Mouse (Mus musculus): ENCODE measurements around the gene Rogdi. TPM values are rescaled to one million over a fixed set of nuclear protein-coding genes. Genes with fewer than 3 reads are reported as not detected.
A peak's percentile ranks its signal among the peaks of the same experiment; 100 is the strongest.

Rogdi gene
- polyA plus RNA-seq, 2 experiments: 35.8 to 39.3 TPM

- Histone ChIP-seq H3K27ac (peak overlapping the region; percentile 10), H3K9ac (replicated peaks) (peak overlapping the region; percentile 93), H3K4me3 (ENCODE audit: insufficient read depth in 1 of 2, low read depth in 2 of 2, low read length in 2 of 2) (peak overlapping the region; percentile 83 to 94), H3K9me3 (ENCODE audit: control insufficient read depth, low read length) (no peaks in the 10 kb centered on the region), H3K36me3 (replicated peaks; ENCODE audit: control insufficient read depth, insufficient read depth, low read depth) (peaks cover 43% of the 10 kb centered on the region), H3K4me2 (ENCODE audit: low read depth) (peak overlapping the region; percentile 85), H3K4me1 (replicated peaks; ENCODE audit: control insufficient read depth in 2 of 2, insufficient read depth in 2 of 2, low read length in 1 of 2) (peaks cover 7 to 17% of the 10 kb centered on the region in 2 experiments), H3K27me3 (ENCODE audit: control insufficient read depth, insufficient read depth, low read length) (no peaks in the 10 kb centered on the region)
- under 1% methylated on average over 38 of the region's 38 CpGs for WGBS (ENCODE audit: insufficient replicate concordance)
- ATAC-seq (ENCODE audit: insufficient read depth) (peak; percentile 49), DNase-seq (ENCODE audit: low read depth in 3 of 3, low spot score in 3 of 3) (peak in 1 of 3 experiments; percentile 13)
- TF ChIP-seq EP300 (IDR thresholded peaks at IDR 0.05; ENCODE audit: low read depth) (no peak), CTCF (IDR thresholded peaks at IDR 0.05; ENCODE audit: low read depth) (no peak)
These were observed 35.9 kb upstream of the Rogdi start for GRCm38 (mm10) chr16:5049182-5049773.

GRCm38 (mm10) chr16:5045322-5045721 lies 32.0 kb upstream of the Rogdi start:
- Histone ChIP-seq H3K36me3 (replicated peaks; ENCODE audit: control insufficient read depth, insufficient read depth, low read depth) (peaks cover 58% of the 10 kb centered on the region), H3K27me3 (ENCODE audit: control insufficient read depth, insufficient read depth, low read length) (no peaks in the 10 kb centered on the region), H3K9ac (replicated peaks) (no peak overlapping the region), H3K4me1 (replicated peaks; ENCODE audit: control insufficient read depth in 2 of 2, insufficient read depth in 2 of 2, low read length in 1 of 2) (peaks cover 5 to 9% of the 10 kb centered on the region in 2 experiments), H3K9me3 (ENCODE audit: control insufficient read depth, low read length) (no peaks in the 10 kb centered on the region), H3K27ac (no peak overlapping the region), H3K4me3 (ENCODE audit: insufficient read depth in 1 of 2, low read depth in 2 of 2, low read length in 2 of 2) (no peak overlapping the region), H3K4me2 (ENCODE audit: low read depth) (no peak overlapping the region)
- DNase-seq (ENCODE audit: low read depth in 3 of 3, low spot score in 3 of 3) (no peak), ATAC-seq (ENCODE audit: insufficient read depth) (no peak)
- WGBS (ENCODE audit: insufficient replicate concordance): 83% methylated on average over 3 of the region's 3 CpGs
- TF ChIP-seq CTCF (IDR thresholded peaks at IDR 0.05; ENCODE audit: low read depth) (no peak), EP300 (IDR thresholded peaks at IDR 0.05; ENCODE audit: low read depth) (no peak)

GRCm38 (mm10) chr16:5036649-5037234 lies 23.4 kb upstream of the Rogdi start:
- H3K36me3 ChIP-seq (replicated peaks; ENCODE audit: control insufficient read depth, insufficient read depth, low read depth): peaks cover 86% of the 10 kb centered on the region
- ATAC-seq (ENCODE audit: insufficient read depth) (no peak), DNase-seq (ENCODE audit: low read depth in 3 of 3, low spot score in 3 of 3) (no peak)
- no peak for TF ChIP-seq EP300 (IDR thresholded peaks at IDR 0.05; ENCODE audit: low read depth)
- no peak for TF ChIP-seq CTCF (IDR thresholded peaks at IDR 0.05; ENCODE audit: low read depth)
- no peaks in the 10 kb centered on the region for H3K27me3 ChIP-seq (ENCODE audit: control insufficient read depth, insufficient read depth, low read length)
- no peak overlapping the region for H3K27ac ChIP-seq
- H3K9me3 ChIP-seq (ENCODE audit: control insufficient read depth, low read length): no peaks in the 10 kb centered on the region
- H3K9ac ChIP-seq (replicated peaks): no peak overlapping the region
- no peaks in the 10 kb centered on the region for H3K4me1 ChIP-seq (replicated peaks; ENCODE audit: control insufficient read depth in 2 of 2, insufficient read depth in 2 of 2, low read length in 1 of 2)
- H3K4me2 ChIP-seq (ENCODE audit: low read depth): no peak overlapping the region
- H3K4me3 ChIP-seq (ENCODE audit: insufficient read depth in 1 of 2, low read depth in 2 of 2, low read length in 2 of 2): no peak overlapping the region
- WGBS (ENCODE audit: insufficient replicate concordance): 75% methylated on average over 5 of the region's 5 CpGs

GRCm38 (mm10) chr16:5035591-5035990 lies 22.2 kb upstream of the Rogdi start:
- no peaks in the 10 kb centered on the region for H3K9me3 ChIP-seq (ENCODE audit: control insufficient read depth, low read length)
- no peaks in the 10 kb centered on the region for H3K27me3 ChIP-seq (ENCODE audit: control insufficient read depth, insufficient read depth, low read length)
- DNase-seq (ENCODE audit: low read depth in 3 of 3, low spot score in 3 of 3): no peak
- no peak overlapping the region for H3K27ac ChIP-seq
- H3K4me3 ChIP-seq (ENCODE audit: insufficient read depth in 1 of 2, low read depth in 2 of 2, low read length in 2 of 2): no peak overlapping the region
- no peak for ATAC-seq (ENCODE audit: insufficient read depth)
- no peak overlapping the region for H3K9ac ChIP-seq (replicated peaks)
- TF ChIP-seq CTCF (IDR thresholded peaks at IDR 0.05; ENCODE audit: low read depth): no peak
- TF ChIP-seq EP300 (IDR thresholded peaks at IDR 0.05; ENCODE audit: low read depth): no peak
- H3K36me3 ChIP-seq (replicated peaks; ENCODE audit: control insufficient read depth, insufficient read depth, low read depth): peaks cover 91% of the 10 kb centered on the region
- H3K4me1 ChIP-seq (replicated peaks; ENCODE audit: control insufficient read depth in 2 of 2, insufficient read depth in 2 of 2, low read length in 1 of 2): no peaks in the 10 kb centered on the region
- WGBS (ENCODE audit: insufficient replicate concordance): 93% methylated on average over 3 of the region's 3 CpGs
- no peak overlapping the region for H3K4me2 ChIP-seq (ENCODE audit: low read depth)

GRCm38 (mm10) chr16:5029847-5030246 lies 16.5 kb upstream of the Rogdi start:
- Histone ChIP-seq H3K36me3 (replicated peaks; ENCODE audit: control insufficient read depth, insufficient read depth, low read depth) (peaks cover 91% of the 10 kb centered on the region), H3K27me3 (ENCODE audit: control insufficient read depth, insufficient read depth, low read length) (no peaks in the 10 kb centered on the region), H3K9ac (replicated peaks) (no peak overlapping the region), H3K4me2 (ENCODE audit: low read depth) (no peak overlapping the region), H3K27ac (no peak overlapping the region), H3K4me1 (replicated peaks; ENCODE audit: control insufficient read depth in 2 of 2, insufficient read depth in 2 of 2, low read length in 1 of 2) (no peaks in the 10 kb centered on the region), H3K9me3 (ENCODE audit: control insufficient read depth, low read length) (no peaks in the 10 kb centered on the region), H3K4me3 (ENCODE audit: insufficient read depth in 1 of 2, low read depth in 2 of 2, low read length in 2 of 2) (no peak overlapping the region)
- ATAC-seq (ENCODE audit: insufficient read depth) (0 out of 2 replicates have a peak, but pooled peaks have one; percentile 26), DNase-seq (ENCODE audit: low read depth in 3 of 3, low spot score in 3 of 3) (no peak)
- no peak for TF ChIP-seq EP300 (IDR thresholded peaks at IDR 0.05; ENCODE audit: low read depth)
- TF ChIP-seq CTCF (IDR thresholded peaks at IDR 0.05; ENCODE audit: low read depth): no peak
- WGBS (ENCODE audit: insufficient replicate concordance): 46% methylated on average over 2 of the region's 2 CpGs
